In genomic region chr6:100562719-100563551, GRCm38 (mm10) we compare ENCODE assay signal across 8 mouse cellular contexts.
DNase-seq lines count a peak whose midpoint lies in the region; ATAC-seq and TF ChIP-seq lines count a peak whose summit lies in the region.

No protein-coding gene starts in this region.

- TF ChIP-seq CTCF in bone marrow macrophage, adult 2 months (IDR thresholded peaks at IDR 0.05; ENCODE audit: low read depth, low read length): no peak
- no peak for TF ChIP-seq CTCF in small intestine, adult 2 months (IDR thresholded peaks at IDR 0.05; ENCODE audit: extremely low read depth, insufficient read length, insufficient replicate concordance, low read depth, low read length)

- H3K79me2 ChIP-seq in macrophage (ENCODE audit: inconsistent target): no peaks in the 10 kb centered on the region

- no peaks in the 10 kb centered on the region for H3K9me3 ChIP-seq in forebrain, embryonic 10.5 days
- H3K9me3 ChIP-seq in hindbrain, embryonic 12.5 days (replicated peaks): no peaks in the 10 kb centered on the region

- peak overlapping the region; percentile 61 for H3K9ac ChIP-seq in hindbrain, embryonic 12.5 days

- H3K36me3 ChIP-seq in forebrain, embryonic 10.5 days (replicated peaks): no peaks in the 10 kb centered on the region
- no peaks in the 10 kb centered on the region for H3K36me3 ChIP-seq in hindbrain, embryonic 12.5 days
- H3K36me3 ChIP-seq in macrophage (ENCODE audit: inconsistent target): no peaks in the 10 kb centered on the region
- H3K36me3 ChIP-seq in small intestine, adult 2 months (ENCODE audit: control insufficient read depth, insufficient read depth, low read length): no peaks in the 10 kb centered on the region

- H3K4me3 ChIP-seq in bone marrow macrophage, adult 2 months (ENCODE audit: insufficient read depth, low read length): peak overlapping the region; percentile 59
- peak overlapping the region; percentile 62 for H3K4me3 ChIP-seq in forebrain, embryonic 10.5 days
- H3K4me3 ChIP-seq in hindbrain, embryonic 12.5 days: peak overlapping the region; percentile 43
- H3K4me3 ChIP-seq in macrophage (ENCODE audit: inconsistent target): peak overlapping the region; percentile 8; the same call in 1 of the 2 replicates
- H3K4me3 ChIP-seq in small intestine, adult 2 months (ENCODE audit: low read depth, low read length): peak overlapping the region; percentile 52

- H3K27ac ChIP-seq in bone marrow macrophage, adult 2 months (ENCODE audit: insufficient read depth, low read depth, low read length): no peak overlapping the region
- H3K27ac ChIP-seq in forebrain, embryonic 10.5 days: peak overlapping the region; percentile 84
- H3K27ac ChIP-seq in hindbrain, embryonic 12.5 days: peak overlapping the region; percentile 85
- no peak overlapping the region for H3K27ac ChIP-seq in macrophage
- no peak overlapping the region for H3K27ac ChIP-seq in small intestine, adult 2 months (ENCODE audit: insufficient read depth, low read depth, low read length)

- DNase-seq in adrenal gland, adult (ENCODE audit: inconsistent age in 2 of 2, low spot score in 1 of 2): peak; percentile 28 to 35
- DNase-seq in adrenal gland, postnatal 4 days (ENCODE audit: low spot score in 2 of 2): no peak
- DNase-seq in forebrain, embryonic 10.5 days (ENCODE audit: extremely low spot score, low spot score): peak; percentile 71
- DNase-seq in left cerebral cortex, adult 8-10 months (ENCODE audit: low spot score in 2 of 2): peak; percentile 51 to 57

- TF ChIP-seq POLR2A in bone marrow macrophage, adult 2 months (IDR thresholded peaks at IDR 0.05; ENCODE audit: borderline replicate concordance, low read depth, low read length): no peak
- TF ChIP-seq POLR2A in small intestine, adult 2 months (IDR thresholded peaks at IDR 0.05; ENCODE audit: low read depth, low read length): no peak

- peak overlapping the region; percentile 88 for H3K4me2 ChIP-seq in hindbrain, embryonic 12.5 days (replicated peaks)

- no peaks in the 10 kb centered on the region for H3K4me1 ChIP-seq in bone marrow macrophage, adult 2 months (ENCODE audit: control insufficient read depth, insufficient read depth, low read length)
- H3K4me1 ChIP-seq in forebrain, embryonic 10.5 days: peaks cover 38% of the 10 kb centered on the region
- peaks cover 29% of the 10 kb centered on the region for H3K4me1 ChIP-seq in hindbrain, embryonic 12.5 days
- H3K4me1 ChIP-seq in small intestine, adult 2 months (ENCODE audit: control insufficient read depth, insufficient read depth, insufficient read length, low read length): peaks cover 12% of the 10 kb centered on the region

- ATAC-seq in hindbrain, embryonic 12.5 days (ENCODE audit: low FRiP score): peak; percentile 77

- under 1% methylated on average over 51 of the region's 51 CpGs for WGBS in forebrain, embryonic 10.5 days
- under 1% methylated on average over 51 of the region's 51 CpGs for WGBS in hindbrain, embryonic 12.5 days
- WGBS in macrophage (ENCODE audit: missing documents): 6% methylated on average over 51 of the region's 51 CpGs
- 3% methylated on average over 51 of the region's 51 CpGs for WGBS in small intestine, adult 2 months

- peaks cover 98% of the 10 kb centered on the region for H3K27me3 ChIP-seq in forebrain, embryonic 10.5 days (ENCODE audit: poor library complexity, severe bottlenecking)
- peaks cover 59% of the 10 kb centered on the region for H3K27me3 ChIP-seq in hindbrain, embryonic 12.5 days
- peaks cover 5% of the 10 kb centered on the region for H3K27me3 ChIP-seq in small intestine, adult 2 months (ENCODE audit: control insufficient read depth, insufficient read depth, low read length)

Comparison
In these comparisons a context has a peak if more than half of its experiments do, and no peak if none do; other contexts are left out.
1. DNase-seq: peak in adrenal gland, adult (2 of 2), forebrain, embryonic 10.5 days (single experiment) and left cerebral cortex, adult 8-10 months (2 of 2); none in adrenal gland, postnatal 4 days (0 of 2).
2. H3K27ac ChIP-seq: peak in forebrain, embryonic 10.5 days (single experiment) and hindbrain, embryonic 12.5 days (single experiment); none in bone marrow macrophage, adult 2 months (single experiment), macrophage (single experiment) and small intestine, adult 2 months (single experiment).
3. H3K4me3 ChIP-seq: peak in every context shown above with its lines; median percentile 62 in forebrain, embryonic 10.5 days; 59 in bone marrow macrophage, adult 2 months; 52 in small intestine, adult 2 months; 43 in hindbrain, embryonic 12.5 days; 8 in macrophage.